Mouse (Mus musculus) 3134 (cell line): Measurements from ENCODE around the gene Vmn2r19.
"Not testable (repeated sequence)": the region's sequence is repeated elsewhere in the genome, so short reads cannot be mapped to it uniquely, and the experiment has no call there.

Experiments used
- DNase-seq: peaks from one replicate; pipeline ENCODE4 v3.0.0-alpha.2; 2011; ENCODE audit warnings: low spot score; ENCODE audit not compliant: insufficient read length; ENCODE audit errors: extremely low read depth

The Vmn2r19 gene

DNA sequence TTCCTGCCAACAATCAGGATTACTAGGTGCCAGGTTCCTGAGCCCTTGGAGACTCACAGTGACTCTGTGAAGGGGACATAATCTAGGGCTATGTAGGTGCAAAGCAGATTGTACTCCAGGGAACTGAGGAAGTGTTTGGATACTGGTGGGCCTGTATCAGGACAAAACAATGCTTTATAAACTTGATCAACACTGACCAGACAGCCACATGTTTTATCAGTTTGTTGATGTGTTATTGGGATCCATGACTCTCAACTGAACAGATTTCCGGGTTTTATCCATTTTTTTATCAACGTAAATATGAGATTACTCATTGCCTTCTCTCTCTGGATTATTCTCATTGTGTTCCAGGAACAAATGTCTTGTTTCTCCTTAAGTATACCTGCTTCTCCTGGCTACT is at the start of gene Vmn2r19:
Gene Vmn2r19 (plus strand): TSS at position 301 of the 400 bp plus-strand sequence.
- DNase-seq = no peak

DNA sequence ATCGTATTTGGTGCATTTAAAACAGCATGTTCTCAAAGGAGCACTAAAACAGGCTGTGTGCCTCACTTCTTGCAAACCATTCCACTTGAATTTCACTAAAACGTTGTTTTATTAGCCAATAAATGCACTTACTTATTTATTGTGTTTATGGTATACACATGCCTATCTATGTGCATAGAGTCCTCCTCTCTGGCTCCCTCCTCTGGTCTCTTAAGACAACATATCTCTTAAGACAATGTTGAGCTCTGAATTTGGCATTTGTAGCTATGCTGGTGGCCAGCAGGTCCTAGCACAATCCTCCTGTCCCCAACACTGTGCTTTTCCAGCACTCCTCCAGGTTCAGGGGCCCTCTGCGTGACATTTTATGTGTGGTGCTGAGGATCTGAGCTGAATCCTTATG is 49.2 kb upstream of the Vmn2r19 start:
- DNase-seq = no peak

DNA sequence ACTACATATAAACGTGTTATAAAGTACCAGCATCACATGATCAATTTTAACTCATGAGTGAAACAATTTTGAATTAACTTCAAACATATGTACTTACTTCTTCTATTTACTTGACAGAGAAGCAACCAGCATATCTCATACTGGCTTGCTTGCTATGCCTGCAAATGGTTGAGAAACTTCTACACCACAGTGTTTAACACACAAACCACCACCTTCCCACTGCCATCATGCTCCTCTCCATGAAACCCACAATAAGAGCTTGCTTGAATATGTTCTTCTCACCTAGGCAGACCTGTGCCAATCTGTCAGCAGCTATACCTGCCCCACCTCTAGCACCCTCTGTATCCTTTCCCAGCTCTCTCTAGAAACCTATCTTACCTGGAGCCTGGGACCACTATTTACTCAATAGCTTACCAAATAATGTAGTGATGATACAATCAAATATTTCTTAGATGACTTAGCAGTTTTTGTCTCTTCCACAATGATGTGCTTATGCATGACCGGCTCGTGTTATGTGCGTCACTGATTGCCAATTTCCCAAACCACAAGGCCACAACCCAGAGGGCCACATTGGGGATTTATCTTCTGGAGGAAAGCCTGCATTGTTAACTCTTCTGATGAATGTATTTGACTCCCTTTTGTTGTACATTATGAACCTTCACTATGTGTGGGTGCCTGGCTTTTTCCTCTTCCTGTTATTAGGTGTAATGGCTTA is 48.1 kb upstream of the Vmn2r19 start:
- DNase-seq = no peak

DNA sequence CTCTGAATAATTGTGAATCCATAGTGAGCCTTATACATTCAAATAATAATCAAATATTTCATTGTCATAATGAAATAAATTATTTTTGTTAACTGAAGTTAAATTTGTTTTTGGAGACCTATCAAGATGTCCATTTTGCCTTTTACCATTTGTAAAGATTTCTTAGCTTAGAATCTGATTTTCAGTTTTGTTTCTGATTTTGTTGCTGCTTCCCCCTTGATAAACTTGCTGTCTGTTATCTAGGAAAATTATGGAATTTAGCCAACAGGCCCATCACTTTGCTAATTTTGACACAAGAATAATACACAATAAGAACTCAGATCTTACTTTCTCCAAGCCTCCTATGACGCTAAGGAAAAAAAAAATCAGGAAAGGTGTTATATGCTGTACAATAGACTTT is 47.3 kb upstream of the Vmn2r19 start:
- DNase-seq = no peak

DNA sequence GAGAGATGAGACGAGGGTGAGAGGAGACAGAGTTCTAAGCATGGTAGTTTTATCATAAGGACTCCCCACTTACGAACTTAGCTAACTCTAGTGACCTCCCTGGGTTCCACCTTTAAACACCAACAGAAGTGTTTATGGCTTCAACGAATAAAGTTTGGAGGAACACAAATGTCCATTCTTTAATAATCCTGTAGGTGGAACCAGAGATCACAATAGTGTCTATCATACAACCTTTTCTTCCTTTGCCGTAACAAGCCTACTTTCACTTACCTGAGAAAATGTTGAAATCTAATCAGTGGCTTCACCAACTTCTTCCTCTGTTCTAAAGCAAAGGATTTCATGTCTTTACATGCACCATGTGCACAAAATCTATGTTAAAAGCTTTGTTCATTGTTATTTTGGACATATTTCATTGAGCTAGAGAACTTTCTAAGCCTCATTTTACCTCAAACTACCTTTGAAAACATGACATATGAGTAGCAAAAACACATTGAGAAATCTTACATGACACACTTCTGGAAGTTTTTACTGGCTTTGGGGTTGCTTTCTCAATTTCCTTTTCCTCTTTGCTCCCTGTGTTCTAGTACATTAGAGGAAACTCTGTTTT is 46.5 kb upstream of the Vmn2r19 start, which contains the start of gene Clec4d:
Gene Clec4d (plus strand): TSS at position 557 of the 607 bp plus-strand sequence.
- DNase-seq = no peak

DNA sequence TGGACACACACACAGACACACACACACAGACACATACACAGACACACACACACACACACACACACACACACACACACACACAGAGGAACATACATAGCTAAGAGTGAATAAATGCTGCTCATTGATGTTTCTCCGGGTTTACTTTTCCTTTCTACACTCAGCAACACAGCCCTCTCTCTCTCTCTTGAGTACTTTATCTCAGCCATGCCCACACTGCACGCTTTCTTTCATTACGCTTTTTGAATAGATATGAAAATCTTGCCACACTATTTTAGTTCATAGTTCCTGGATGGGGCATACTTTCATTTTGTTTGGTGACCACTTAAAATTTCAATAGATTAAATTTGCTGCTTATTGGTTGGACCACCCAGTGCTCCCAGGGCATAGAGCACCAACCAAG is 43.9 kb upstream of the Vmn2r19 start:
- DNase-seq = no peak

- no peak for DNase-seq
Measured at GRCm38 (mm10) chr6:123265809-123266208, 42.3 kb upstream of the Vmn2r19 start.

DNA sequence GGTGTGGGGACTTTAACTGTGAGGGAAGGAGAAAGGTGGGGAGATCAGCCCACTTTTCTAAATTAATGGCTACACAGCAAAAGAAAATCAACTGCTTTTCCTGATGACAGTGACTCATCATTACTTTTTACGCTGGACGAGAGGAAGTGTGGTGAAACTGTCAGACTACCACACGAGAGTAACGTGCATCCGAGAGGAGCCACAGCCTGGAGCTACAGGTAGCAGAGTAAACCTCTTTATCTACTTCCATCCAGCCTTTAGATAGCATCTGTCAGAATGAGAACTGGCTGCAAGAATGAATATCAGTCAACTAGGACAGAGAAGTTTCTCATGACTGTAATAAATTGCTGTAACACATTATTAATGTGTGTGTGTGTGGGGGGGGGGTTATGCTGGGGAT is 41.2 kb upstream of the Vmn2r19 start:
- no peak for DNase-seq

- no peak for DNase-seq
Measured at GRCm38 (mm10) chr6:123279443-123279842, 28.7 kb upstream of the Vmn2r19 start.

DNA sequence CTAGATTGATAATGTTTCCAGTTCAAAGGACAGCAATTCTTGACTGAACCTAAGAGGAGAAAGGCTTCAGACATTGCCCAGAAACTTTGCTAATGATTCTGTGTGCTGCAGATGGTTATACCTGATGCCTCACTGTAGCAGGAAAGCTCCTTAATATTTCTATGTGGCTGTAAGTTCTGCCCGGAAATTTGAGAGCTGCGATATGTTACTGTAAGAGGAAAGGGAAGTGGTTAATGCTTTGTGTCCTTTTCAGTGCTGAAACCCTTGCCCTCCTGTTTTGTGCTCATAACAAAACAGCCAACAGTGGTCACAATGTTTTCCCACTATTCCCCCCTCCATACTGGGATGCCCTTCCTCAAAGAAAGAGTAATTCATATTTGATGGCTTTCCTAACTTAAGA is 21.8 kb upstream of the Vmn2r19 start:
- DNase-seq = no peak

DNA sequence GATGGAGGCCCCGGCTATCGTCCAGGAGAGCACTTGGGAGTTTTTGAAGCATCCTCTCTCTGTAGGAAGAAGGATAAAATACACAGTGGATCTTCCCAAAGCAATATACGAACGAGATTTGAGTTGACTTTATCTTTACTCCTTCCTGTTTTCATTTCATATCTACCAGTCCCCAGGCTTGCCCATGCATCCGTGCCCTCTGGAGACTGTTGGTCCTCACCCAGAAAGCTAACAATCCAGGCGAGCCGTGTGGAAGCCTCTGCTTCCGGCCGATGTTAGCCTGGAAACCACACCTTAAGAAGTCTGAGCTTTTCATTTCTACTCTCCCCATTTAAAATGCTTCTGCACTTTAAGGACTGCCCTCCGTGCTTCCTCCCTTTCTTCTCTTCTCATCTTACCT is 19.2 kb upstream of the Vmn2r19 start:
- DNase-seq = no peak

GRCm38 (mm10) chr6:123289753-123290152 is 18.4 kb upstream of the Vmn2r19 start, which contains the start of gene Clec4e:
TSS of gene Clec4e (minus strand) at chr6:123289870.
- no peak for DNase-seq

DNA sequence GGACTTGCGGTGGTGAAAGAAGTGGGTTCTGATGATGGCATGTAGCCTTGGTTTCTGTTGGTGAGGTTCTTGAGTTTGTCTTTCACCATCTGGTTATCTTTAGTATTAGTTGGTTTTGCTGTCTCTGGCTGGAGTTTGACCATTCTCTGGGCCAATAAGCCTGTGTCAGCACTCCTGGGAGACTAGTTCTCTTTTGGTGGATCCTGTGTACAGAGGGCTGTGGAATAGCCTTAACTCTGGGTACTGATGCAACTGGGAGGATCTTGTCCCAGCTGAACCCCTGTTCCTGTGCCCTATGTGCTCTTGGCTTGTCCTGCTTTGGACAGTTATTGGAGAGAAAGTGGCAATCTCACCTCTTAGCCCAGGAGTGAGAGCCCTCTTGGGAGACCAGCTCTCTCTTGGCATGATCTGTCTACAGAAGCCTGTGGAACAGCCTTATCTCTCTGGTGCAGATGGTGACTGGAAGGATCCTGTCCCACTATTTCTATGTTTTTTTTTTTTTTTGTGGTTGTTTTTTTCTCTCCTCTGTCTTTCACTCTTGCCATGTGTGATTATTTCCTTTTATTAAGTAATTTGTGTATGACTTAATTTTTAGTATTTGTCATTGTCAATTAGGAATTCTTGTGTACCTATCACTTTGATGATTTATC is 15.3 kb upstream of the Vmn2r19 start:
- DNase-seq = no peak

DNA sequence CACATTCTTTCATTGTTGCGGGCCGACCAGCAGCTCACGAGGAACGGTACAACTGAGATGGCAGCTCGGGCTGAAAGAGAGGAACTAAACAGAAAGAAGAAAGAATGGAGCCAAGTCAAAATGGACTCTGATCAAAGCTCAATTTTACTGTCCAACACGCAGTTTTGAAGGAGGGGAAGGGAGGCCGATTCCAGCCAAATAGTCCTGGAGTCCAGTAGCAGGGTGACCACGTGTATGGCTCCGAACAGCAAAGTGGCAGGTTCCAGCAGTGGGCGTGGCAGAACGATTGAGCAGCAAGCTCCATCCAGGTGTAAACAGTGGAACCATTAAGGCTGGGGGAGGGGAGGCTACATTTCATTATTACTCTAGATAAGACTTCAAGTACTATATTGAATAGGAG is 14.6 kb upstream of the Vmn2r19 start:
- not testable (repeated sequence) for DNase-seq

DNA sequence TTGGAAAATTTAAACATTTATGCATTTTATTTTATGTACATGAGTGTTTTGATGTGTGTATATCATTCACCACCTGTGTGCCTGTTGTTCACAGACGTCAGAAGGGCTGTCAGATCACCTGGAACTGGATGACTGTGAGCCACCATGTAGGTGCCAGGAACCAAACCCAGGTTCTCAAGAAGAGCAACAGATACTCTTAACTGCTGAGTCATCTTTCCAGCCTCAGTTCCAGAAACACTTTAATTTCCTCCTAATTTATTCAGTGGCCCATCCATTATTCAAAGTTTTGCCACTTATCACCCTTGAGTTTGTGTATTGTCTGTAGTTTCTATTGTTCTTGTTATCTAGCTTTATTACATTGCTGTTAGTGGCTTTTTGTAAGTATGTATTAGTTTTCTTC is 11.4 kb upstream of the Vmn2r19 start:
- DNase-seq = no peak

GRCm38 (mm10) chr6:123306315-123306714 is 1.8 kb upstream of the Vmn2r19 start:
- not testable (repeated sequence) for DNase-seq

DNA sequence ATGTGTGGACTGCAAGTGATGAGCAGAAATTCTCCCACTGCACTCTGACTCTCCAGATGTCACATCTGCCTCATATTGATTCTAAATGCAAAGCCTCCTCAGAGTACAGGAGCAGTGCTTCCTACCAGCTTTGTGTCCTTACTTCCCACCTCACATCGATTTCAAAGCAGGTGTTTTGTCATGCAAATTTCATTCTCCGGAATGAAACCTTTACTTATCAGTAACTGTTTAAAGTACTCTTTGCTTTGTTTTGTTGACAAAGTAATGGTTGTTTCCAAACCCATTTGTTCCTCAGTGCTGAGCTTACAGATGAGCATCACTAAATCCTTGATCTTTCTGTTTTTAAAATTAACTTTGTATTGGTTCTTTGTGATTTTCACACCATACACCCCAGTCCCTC is 24.4 kb downstream of the Vmn2r19 start:
- DNase-seq = no peak

GRCm38 (mm10) chr6:123340093-123340492 is 32.0 kb downstream of the Vmn2r19 start:
- DNase-seq = no peak

DNA sequence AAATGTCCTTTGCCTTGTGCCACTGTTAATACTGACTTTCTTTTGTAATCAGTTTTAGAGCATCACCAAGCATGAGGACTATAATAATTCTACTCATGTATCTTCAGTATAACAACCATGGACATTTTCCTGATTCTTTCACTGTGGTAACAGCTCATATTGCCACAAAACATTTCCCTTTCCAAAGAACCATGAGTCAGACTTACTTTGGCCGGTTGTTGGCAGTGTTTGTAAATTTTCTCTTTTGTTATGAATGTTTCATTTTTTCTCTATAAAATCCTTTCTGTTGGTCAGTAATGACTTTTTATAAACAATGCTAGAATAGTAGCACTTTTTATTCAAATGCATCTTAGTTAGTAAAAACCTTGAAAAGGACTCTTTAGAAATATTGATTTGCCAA is 38.0 kb downstream of the Vmn2r19 start:
- no peak for DNase-seq
